Mouse (Mus musculus) forebrain, embryonic 10.5 days (tissue): ENCODE data around the gene Car8. TPM values are rescaled to one million over a fixed set of nuclear protein-coding genes. Genes with fewer than 3 reads are reported as not detected.
"Not testable (repeated sequence)": the region's sequence is repeated elsewhere in the genome, so short reads cannot be mapped to it uniquely, and the experiment has no call there.

Source experiments
- DNase-seq: peaks from one replicate; pipeline ENCODE4 v3.0.0-alpha.2; 2017; ENCODE audit warnings: low spot score; ENCODE audit errors: extremely low spot score
- H3K27ac ChIP-seq: fragments of 300-500 bp; sonication (generic); 2 replicates; pipeline ENCODE4 v1.5.1; 2016; ENCODE audit warnings: mild to moderate bottlenecking
- H3K27me3 ChIP-seq: fragments of 300-500 bp; sonication (generic); 2 replicates; pipeline ENCODE4 v1.6.1; 2016; ENCODE audit warnings: mild to moderate bottlenecking; ENCODE audit not compliant: poor library complexity, severe bottlenecking
- H3K36me3 ChIP-seq: fragments of 300-500 bp; sonication (generic); replicated peaks from 2 replicates; pipeline ENCODE4 v1.6.1; 2016; ENCODE audit warnings: mild to moderate bottlenecking, moderate library complexity
- H3K4me1 ChIP-seq: fragments of 300-500 bp; sonication (generic); 2 replicates; pipeline ENCODE4 v1.6.1; 2016
- H3K4me3 ChIP-seq: fragments of 300-500 bp; sonication (generic); 2 replicates; pipeline ENCODE4 v1.5.1; 2016; ENCODE audit warnings: mild to moderate bottlenecking, moderate library complexity
- H3K9me3 ChIP-seq: fragments of 300-500 bp; sonication (generic); 2 replicates; pipeline ENCODE4 v1.6.1; 2016; ENCODE audit warnings: mild to moderate bottlenecking, moderate library complexity
- WGBS: fragments of 180-500 bp; shearing (Covaris S2); methylation state at CpG from one replicate; pipeline ENCODE4 v1.1.7; 2016; 5-methylcytosine and 5-hydroxymethylcytosine counted together
- microRNA-seq: library from miRNA; unstranded; fragments of <30 nt; microRNA quantifications from one replicate; pipeline ENCODE4, GENCODE M21; 2017
- polyA plus RNA-seq: library from polyadenylated mRNA; unstranded; fragments of >200 nt; fragmentation: Nextera tagmentation; extraction: Ambion mirVana; gene quantifications from 2 replicates; pipeline ENCODE4 v1.2.1, GENCODE M21; 2016

Gene Car8
- polyA plus RNA-seq, 1 experiment from 2014 or later, result 2.9 TPM

DNA sequence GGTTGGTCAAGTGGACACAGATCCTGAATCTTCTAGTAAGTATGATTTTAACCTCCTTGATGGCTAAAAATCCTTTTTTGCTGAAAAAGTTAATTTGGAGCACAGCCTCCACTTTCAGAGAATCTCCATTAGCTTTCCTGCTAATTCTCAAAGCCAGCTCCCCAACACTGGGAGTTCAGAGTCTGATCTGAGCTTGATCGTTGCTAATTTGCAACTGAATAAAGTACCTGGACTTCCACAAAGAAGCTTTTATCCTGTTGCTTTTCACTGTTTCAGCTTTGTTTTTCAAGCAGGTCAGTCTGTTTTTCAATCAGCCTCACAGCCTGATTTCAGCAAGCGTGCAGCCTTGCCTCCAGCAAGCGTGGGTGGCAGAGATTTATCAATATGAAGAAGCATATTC, 145.3 kb downstream of the Car8 start:
- not testable (repeated sequence) for DNase-seq, H3K9me3 ChIP-seq, H3K36me3 ChIP-seq, H3K27ac ChIP-seq, H3K4me3 ChIP-seq
- Histone ChIP-seq H3K27me3 (peaks cover 16% of the 10 kb centered on the region; the same call in 1 of the 2 replicates), H3K4me1 (peaks cover 12% of the 10 kb centered on the region)
- 61% methylated on average over 3 of the region's 3 CpGs for WGBS

Small RNA genes within 50 kb of the gene (microRNA-seq; reads per million reads assigned to microRNA genes)
- not detected for gene Gm25355
